Mouse (Mus musculus): ENCODE data around the gene Stam. TPM values are rescaled to one million over a fixed set of nuclear protein-coding genes. Genes with fewer than 3 reads are reported as not detected.

The Stam gene
- polyA plus RNA-seq, 1 experiment from 2014 or later, result 97.8 TPM

Other genes starting within 250 kb of the Stam start
- gene Hacd1, start 18.0 kb upstream of the Stam start, polyA plus RNA-seq (2016; fragmentation: Nextera tagmentation; extraction: Ambion mirVana), result 32.0 and 35.6 TPM in 2 replicates
- 0.05 TPM in 1 of 2 replicates, not detected in the other for gene Tmem236, start 100.4 kb downstream of the Stam start, polyA plus RNA-seq (2016; fragmentation: Nextera tagmentation; extraction: Ambion mirVana)
- gene Mrc1, start 155.3 kb downstream of the Stam start, polyA plus RNA-seq (2016; fragmentation: Nextera tagmentation; extraction: Ambion mirVana), result 3.0 and 3.2 TPM in 2 replicates